Mouse (Mus musculus) brain, embryonic 14.5 days (tissue): Measurements from ENCODE around the gene Mn1.

ENCODE experiments used
- CTCF ChIP-seq: fragments of 200-500 bp; IDR thresholded peaks from 2 replicates; pipeline ENCODE4 v1.5.1; 2012; ENCODE audit warnings: inconsistent platforms, mild to moderate bottlenecking, moderate library complexity, borderline replicate concordance; ENCODE audit not compliant: insufficient read depth, insufficient read length; ENCODE audit errors: extremely low read depth
- POLR2A ChIP-seq: fragments of 200-500 bp; IDR thresholded peaks from 2 replicates; pipeline ENCODE4 v1.6.1; 2012; ENCODE audit warnings: mild to moderate bottlenecking, inconsistent platforms, borderline replicate concordance; ENCODE audit not compliant: poor library complexity, insufficient read depth, insufficient read length, severe bottlenecking; ENCODE audit errors: extremely low read depth

- TF ChIP-seq CTCF (no peak), POLR2A (no peak)
Observed at GRCm38 (mm10) chr5:111428882-111429281, 11.7 kb downstream of the Mn1 start.
